Mouse (Mus musculus) bone marrow macrophage, adult 2 months (primary cell): ENCODE data around the gene Ptch2. TPM values are rescaled to one million over a fixed set of nuclear protein-coding genes. Genes with fewer than 3 reads are reported as not detected.

Experiments used
- H3K27ac ChIP-seq: 2 replicates; pipeline ENCODE4 v1.5.1; 2012; ENCODE audit warnings: low read depth, low read length; ENCODE audit not compliant: insufficient read depth
- H3K4me1 ChIP-seq: 2 replicates; pipeline ENCODE4 v1.6.1; 2012; ENCODE audit warnings: low read length; ENCODE audit not compliant: control insufficient read depth, insufficient read depth
- H3K4me3 ChIP-seq: 2 replicates; pipeline ENCODE4 v1.5.1; 2012; ENCODE audit warnings: mild to moderate bottlenecking, low read length, moderate library complexity; ENCODE audit not compliant: insufficient read depth
- CTCF ChIP-seq: IDR thresholded peaks from 2 replicates; pipeline ENCODE4 v1.5.1; 2012; ENCODE audit warnings: low read depth, mild to moderate bottlenecking, low read length, moderate library complexity
- POLR2A ChIP-seq: IDR thresholded peaks from 2 replicates; pipeline ENCODE4 v1.6.1; 2012; ENCODE audit warnings: mild to moderate bottlenecking, low read depth, low read length, borderline replicate concordance
- polyA plus RNA-seq: library from polyadenylated mRNA; stranded (reverse); fragments of >200 nt; gene quantifications from 2 replicates; pipeline ENCODE4 v1.2.4, GENCODE M21; 2012; ENCODE audit not compliant: missing spikeins, insufficient read depth, insufficient read length

The Ptch2 gene
- polyA plus RNA-seq, 1 experiment, result not detected

DNA sequence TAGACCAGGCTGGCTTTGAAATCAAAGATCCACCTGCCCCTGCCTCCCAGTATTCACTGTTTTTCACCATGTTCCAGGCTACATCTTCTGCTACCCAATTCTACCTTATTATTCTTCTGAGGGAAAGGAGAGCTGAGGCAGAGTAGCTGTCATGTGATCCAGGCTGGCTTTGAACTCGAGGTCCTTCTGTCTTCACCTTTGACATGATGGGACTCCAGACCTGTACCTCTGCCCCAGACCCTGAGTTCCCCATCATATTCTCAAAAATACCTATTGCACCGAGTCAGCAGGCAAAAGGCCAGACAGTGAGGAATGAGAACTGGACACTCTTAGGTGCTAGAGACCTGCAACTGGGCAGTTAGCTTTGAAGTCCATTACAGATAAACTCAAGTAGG is 38.7 kb downstream of the Ptch2 start:
- TF ChIP-seq POLR2A, result no peak
- no peak for TF ChIP-seq CTCF
- Histone ChIP-seq H3K4me1 (peaks cover 29% of the 10 kb centered on the region), H3K27ac (no peak overlapping the region), H3K4me3 (no peak overlapping the region)

DNA sequence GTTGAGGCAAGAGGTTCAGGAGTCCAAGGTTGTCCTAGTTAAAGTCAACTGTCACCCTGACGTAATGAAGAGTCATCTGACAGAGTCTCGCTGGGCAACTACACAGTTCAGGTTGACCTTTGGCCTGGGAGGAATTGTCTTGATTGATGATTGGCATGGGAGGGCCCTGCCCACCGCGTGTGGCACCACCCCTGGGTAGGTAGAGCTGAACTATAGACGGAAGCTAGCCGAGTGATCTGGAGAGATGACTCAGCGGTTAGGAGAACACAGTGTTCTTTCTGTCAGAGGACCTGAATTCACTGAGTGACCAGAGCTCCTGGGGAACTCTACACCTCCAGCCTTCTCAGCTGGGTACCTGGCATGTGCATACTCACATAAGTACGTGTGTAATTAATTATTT is 40.2 kb downstream of the Ptch2 start:
- no peak for TF ChIP-seq CTCF
- TF ChIP-seq POLR2A, result no peak
- peak overlapping the region; percentile 29 for H3K4me3 ChIP-seq
- peak overlapping the region; percentile 58 for H3K27ac ChIP-seq
- peaks cover 29% of the 10 kb centered on the region for H3K4me1 ChIP-seq

DNA sequence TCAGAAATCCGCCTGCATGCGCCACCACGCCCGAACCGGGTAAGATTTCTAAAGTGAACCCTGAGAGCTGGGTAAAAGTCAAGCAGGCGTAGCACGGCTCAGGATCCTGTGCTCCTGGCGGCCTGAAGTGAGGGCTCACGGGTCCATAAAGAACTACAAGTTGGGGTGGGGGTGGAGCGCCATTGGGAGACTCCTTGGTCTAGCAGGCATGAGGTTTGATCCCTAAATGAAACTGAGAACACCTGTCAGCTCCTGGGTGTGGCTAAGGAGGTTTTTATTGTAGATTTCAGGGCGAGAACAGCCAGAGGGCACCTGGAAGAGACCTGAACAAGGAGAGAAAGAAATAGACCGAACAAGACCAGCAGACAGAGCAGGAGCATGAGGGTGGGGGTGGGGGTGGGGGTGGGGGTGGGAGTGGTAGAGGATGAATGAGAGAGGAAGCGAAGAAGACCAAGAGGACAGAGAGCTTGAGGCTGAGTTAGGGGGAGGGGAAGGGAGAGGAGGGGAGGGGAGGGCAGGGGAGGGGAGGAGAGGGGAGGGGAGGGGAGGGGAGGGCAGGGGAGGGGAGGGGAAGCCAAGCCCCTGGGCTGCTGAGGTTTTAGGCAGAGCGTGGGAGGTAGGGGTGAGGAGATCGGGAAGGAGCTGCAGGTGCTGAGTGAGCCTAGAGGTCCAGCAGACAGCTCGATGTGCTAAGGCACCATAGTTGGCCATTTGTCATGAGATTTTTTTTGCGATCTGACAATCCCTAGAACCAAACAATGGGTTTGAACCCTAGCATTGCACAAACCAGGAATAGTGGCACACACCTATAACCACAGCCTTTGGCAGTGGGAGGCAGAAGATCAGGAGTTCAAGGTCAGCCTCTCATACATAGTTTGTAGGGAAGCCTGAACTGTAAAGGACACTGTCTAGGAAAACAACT is 42.7 kb downstream of the Ptch2 start:
- Histone ChIP-seq H3K4me3 (no peak overlapping the region), H3K27ac (no peak overlapping the region), H3K4me1 (peaks cover 24% of the 10 kb centered on the region)
- TF ChIP-seq POLR2A (no peak), CTCF (no peak)

DNA sequence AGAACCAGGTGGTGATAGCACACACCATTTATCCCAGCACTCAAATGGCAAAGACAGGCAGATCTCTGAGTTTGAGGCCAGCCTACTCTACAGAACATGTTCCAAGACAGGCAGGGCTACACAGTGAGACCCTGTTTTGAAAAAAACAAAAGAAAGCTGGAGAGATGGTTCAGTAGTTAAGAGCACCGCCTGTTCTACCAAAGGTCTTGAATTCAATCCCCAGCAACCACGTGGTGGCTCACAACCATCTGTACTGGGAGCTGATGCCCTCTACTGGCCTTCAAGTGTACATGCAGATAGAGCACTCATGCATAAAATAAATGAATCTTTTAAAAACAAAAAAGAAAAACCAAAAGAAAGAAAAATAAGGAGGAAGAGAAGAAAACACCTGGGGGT is 43.3 kb downstream of the Ptch2 start:
- Histone ChIP-seq H3K4me1 (peaks cover 22% of the 10 kb centered on the region), H3K4me3 (no peak overlapping the region), H3K27ac (no peak overlapping the region)
- TF ChIP-seq POLR2A (no peak), CTCF (peak; percentile 54; the same call in 1 of the 2 replicates)

DNA sequence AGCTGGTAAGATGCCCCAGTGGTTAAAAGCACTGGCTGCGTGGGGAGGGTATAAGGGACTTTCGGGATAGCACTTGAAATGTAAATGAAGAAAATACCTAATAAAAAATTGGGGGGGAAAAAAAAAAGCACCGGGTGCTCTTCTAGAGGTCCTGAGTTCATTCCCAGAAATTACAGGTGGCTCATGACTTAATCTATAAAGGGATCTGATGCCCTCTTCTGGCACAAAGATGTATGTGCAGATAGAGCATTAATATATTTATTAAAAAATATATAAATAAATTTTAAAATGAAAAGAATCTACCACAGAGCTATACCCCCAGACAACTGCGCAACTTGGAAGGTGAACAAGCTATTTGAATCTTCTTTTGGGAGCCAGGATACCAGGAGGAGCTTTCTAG is 44.7 kb downstream of the Ptch2 start:
- no peak overlapping the region for H3K27ac ChIP-seq
- TF ChIP-seq POLR2A (no peak), CTCF (no peak)
- H3K4me1 ChIP-seq, result peaks cover 10% of the 10 kb centered on the region
- no peak overlapping the region for H3K4me3 ChIP-seq

DNA sequence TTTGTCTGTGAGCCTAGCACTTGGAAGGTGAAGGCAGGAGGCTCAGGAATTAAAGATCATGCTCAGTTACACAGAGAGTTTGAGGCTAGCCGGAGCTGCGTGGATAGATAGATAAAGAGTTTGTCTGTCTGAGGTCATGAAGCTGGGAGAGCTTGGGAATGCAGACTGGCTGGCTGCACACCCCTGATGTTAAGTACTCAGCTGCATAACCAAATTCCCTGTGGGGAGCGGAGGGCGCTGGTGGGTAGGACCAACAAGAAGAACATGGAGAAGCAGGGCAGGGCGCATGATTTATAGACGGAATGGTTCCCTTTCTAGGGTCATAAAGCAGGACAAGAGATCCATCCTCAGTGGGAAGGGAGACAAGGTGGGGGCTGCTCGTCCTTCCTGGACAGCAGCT is 47.1 kb downstream of the Ptch2 start:
- no peaks in the 10 kb centered on the region for H3K4me1 ChIP-seq
- TF ChIP-seq CTCF (no peak), POLR2A (no peak)
- no peak overlapping the region for H3K4me3 ChIP-seq
- H3K27ac ChIP-seq, result no peak overlapping the region

DNA sequence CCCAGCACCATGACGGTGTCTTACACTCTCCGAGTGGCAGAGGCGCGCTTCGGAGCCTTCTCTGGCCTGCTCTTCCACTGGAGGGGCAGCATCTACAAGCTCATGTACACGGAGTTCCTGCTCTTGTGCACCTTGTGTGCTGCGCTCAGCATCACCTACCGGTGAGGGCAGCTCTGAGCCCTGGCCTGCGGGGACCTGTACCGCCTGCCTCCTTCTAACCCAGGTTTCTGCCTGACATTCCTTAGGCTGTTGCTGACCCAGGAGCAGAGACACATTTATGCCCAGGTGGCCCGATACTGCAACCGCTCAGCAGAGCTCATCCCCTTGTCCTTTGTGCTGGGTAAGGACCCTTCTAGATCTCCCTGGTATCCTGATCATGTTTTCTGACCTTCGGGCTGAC is 49.4 kb downstream of the Ptch2 start:
- TF ChIP-seq POLR2A (no peak), CTCF (no peak)
- H3K4me3 ChIP-seq, result no peak overlapping the region
- H3K4me1 ChIP-seq, result no peaks in the 10 kb centered on the region
- H3K27ac ChIP-seq, result no peak overlapping the region

DNA sequence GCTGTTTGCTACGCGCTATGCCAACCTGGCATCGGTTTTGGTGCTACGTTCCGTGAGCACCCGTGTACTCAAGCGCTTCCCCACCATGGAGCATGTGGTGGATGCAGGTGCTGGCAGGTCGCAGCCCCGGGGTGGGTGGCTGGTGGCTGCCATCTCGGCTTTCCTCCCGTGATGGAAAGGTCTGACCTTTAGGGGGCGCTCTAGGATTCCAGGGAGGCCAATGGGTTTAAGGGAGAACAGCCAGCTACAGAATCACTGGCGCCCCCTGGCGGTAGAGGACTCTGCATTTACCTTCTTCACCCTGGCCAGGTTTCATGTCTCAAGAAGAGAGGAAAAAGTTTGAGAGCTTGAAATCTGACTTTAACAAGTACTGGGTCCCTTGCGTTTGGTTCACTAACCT is 50.3 kb downstream of the Ptch2 start:
- Histone ChIP-seq H3K4me3 (no peak overlapping the region), H3K4me1 (no peaks in the 10 kb centered on the region), H3K27ac (no peak overlapping the region)
- no peak for TF ChIP-seq POLR2A
- TF ChIP-seq CTCF, result peak; percentile 97

DNA sequence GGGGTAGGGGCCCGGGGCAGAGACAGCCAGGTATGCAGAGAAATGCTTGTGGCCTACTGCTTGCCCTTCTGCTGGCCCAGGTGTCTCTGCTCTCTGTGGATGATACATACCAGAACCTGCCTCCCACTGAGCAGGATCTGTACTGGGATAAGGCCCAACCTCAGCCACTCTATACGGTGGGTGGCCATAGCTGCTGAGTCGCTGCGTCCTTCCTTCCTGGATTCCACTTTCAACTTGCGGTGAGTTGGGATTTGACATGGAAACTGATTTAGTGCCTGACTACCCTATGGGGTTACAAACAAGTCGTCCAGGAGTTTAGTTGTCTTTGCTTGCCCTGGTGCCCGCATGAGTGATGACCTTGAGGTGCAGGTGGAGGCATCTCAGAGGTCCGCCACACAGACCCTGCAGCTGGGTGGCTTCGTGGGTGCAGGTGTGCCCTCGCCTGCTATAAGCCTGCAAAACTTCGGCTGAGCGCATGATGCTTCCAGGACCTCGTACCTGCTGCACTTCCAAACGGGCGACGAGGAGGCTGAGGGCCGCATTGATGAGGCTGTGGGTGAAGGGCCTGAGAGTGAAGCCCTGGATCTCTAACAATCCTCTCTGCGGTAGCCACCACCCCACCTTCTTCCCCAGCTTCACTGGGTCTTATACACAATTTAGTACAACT is 52.3 kb downstream of the Ptch2 start:
- peaks cover 4% of the 10 kb centered on the region for H3K4me1 ChIP-seq
- H3K4me3 ChIP-seq, result no peak overlapping the region

DNA sequence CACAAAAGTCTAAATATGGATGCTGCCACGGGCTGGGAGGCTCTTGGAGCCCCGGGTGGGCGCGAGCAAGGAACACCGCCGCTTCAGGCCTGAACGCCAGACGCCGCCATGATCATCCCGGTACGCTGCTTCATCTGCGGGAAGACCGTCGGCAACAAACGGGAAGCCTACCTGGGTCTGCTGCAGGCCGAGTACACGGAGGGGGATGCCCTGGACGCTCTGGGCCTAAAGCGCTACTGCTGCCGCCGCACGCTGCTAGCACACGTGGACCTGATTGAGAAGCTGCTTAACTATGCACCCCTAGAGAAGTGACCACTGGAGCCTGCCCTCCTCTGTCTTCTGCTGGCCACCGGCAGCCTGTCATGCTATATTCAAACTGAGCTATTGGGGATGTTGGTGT is 52.9 kb downstream of the Ptch2 start:
- Histone ChIP-seq H3K4me1 (peaks cover 9% of the 10 kb centered on the region), H3K27ac (no peak overlapping the region), H3K4me3 (no peak overlapping the region)
- no peak for TF ChIP-seq POLR2A
- TF ChIP-seq CTCF, result no peak

More for the DNA sequence above, 52.3 kb downstream of the Ptch2 start:
- no peak for TF ChIP-seq CTCF
- TF ChIP-seq POLR2A, result no peak
- H3K27ac ChIP-seq, result no peak overlapping the region
